Mouse (Mus musculus) small intestine, adult 2 months (tissue): ENCODE data around the gene Prr13. TPM values are rescaled to one million over a fixed set of nuclear protein-coding genes. Genes with fewer than 3 reads are reported as not detected.

ENCODE experiments used
- H3K27ac ChIP-seq: fragments of 200-500 bp; 2 replicates; pipeline ENCODE4 v1.5.1; 2012; ENCODE audit warnings: low read depth, low read length, control low read depth, inconsistent platforms; ENCODE audit not compliant: insufficient read depth
- H3K27me3 ChIP-seq: fragments of 200-500 bp; 2 replicates; pipeline ENCODE4 v1.6.1; 2012; ENCODE audit warnings: mild to moderate bottlenecking, moderate library complexity, low read length, inconsistent platforms; ENCODE audit not compliant: control insufficient read depth, insufficient read depth
- H3K36me3 ChIP-seq: fragments of 200-500 bp; 2 replicates; pipeline ENCODE4 v1.6.1; 2012; ENCODE audit warnings: mild to moderate bottlenecking, low read length, control low read depth, inconsistent platforms; ENCODE audit not compliant: control insufficient read depth, insufficient read depth
- H3K4me1 ChIP-seq: fragments of 200-500 bp; 2 replicates; pipeline ENCODE4 v1.6.1; 2012; ENCODE audit warnings: low read length, inconsistent platforms, mixed read lengths; ENCODE audit not compliant: control insufficient read depth, insufficient read depth, insufficient read length
- H3K4me3 ChIP-seq: fragments of 200-500 bp; 2 replicates; pipeline ENCODE4 v1.5.1; 2012; ENCODE audit warnings: low read depth, mild to moderate bottlenecking, control low read depth, inconsistent platforms, low read length, moderate library complexity
- CTCF ChIP-seq: fragments of 200-500 bp; IDR thresholded peaks from 2 replicates; pipeline ENCODE4 v1.5.1; 2012; ENCODE audit warnings: low read depth, mild to moderate bottlenecking, control low read depth, inconsistent platforms, low read length, moderate library complexity, mixed read lengths; ENCODE audit not compliant: insufficient replicate concordance, insufficient read length; ENCODE audit errors: extremely low read depth
- POLR2A ChIP-seq: fragments of 200-500 bp; IDR thresholded peaks from 2 replicates; pipeline ENCODE4 v1.6.1; 2012; ENCODE audit warnings: low read depth, mild to moderate bottlenecking, control low read depth, inconsistent platforms, low read length, moderate library complexity
- WGBS: fragments of 180-500 bp; shearing (Covaris S2); methylation state at CpG from one replicate; pipeline ENCODE4 v1.1.7; 2018; 5-methylcytosine and 5-hydroxymethylcytosine counted together
- polyA plus RNA-seq: library from polyadenylated mRNA; depleted of rRNA; stranded (reverse); fragments of >200 nt; gene quantifications from 2 replicates; pipeline ENCODE4 v1.2.3, GENCODE M21; 2012

Prr13 gene
- polyA plus RNA-seq, 1 experiment = 585 TPM

GRCm38 (mm10) chr15:102459847-102460246 is 1.0 kb downstream of the Prr13 start:
- Histone ChIP-seq H3K4me1 (peaks cover 10% of the 10 kb centered on the region), H3K4me3 (peak overlapping the region; percentile 69), H3K27me3 (no peaks in the 10 kb centered on the region), H3K27ac (peak overlapping the region; percentile 80), H3K36me3 (peaks cover 27% of the 10 kb centered on the region)
- TF ChIP-seq POLR2A = peak; percentile 37; the same call in 1 of the 2 replicates
- TF ChIP-seq CTCF = no peak
- 13% methylated on average over 5 of the region's 5 CpGs for WGBS

- Histone ChIP-seq H3K27me3 (no peaks in the 10 kb centered on the region), H3K4me3 (peak overlapping the region; percentile 69), H3K4me1 (peaks cover 10% of the 10 kb centered on the region), H3K36me3 (peaks cover 30% of the 10 kb centered on the region), H3K27ac (peak overlapping the region; percentile 80; the same call in 1 of the 2 replicates)
- TF ChIP-seq CTCF (no peak), POLR2A (no peak)
- 71% methylated on average over 12 of the region's 12 CpGs for WGBS
Observed at GRCm38 (mm10) chr15:102460409-102460808, 1.6 kb downstream of the Prr13 start.

- peaks cover 32% of the 10 kb centered on the region for H3K36me3 ChIP-seq
- H3K4me1 ChIP-seq = peaks cover 10% of the 10 kb centered on the region
- no peaks in the 10 kb centered on the region for H3K27me3 ChIP-seq
- peak overlapping the region; percentile 39; the same call in 1 of the 2 replicates for H3K27ac ChIP-seq
- 35% methylated on average over 4 of the region's 4 CpGs for whole genome bisulfite sequencing
- H3K4me3 ChIP-seq = peak overlapping the region; percentile 69
- TF ChIP-seq POLR2A (no peak), CTCF (no peak)
Observed at GRCm38 (mm10) chr15:102460971-102461370, 2.1 kb downstream of the Prr13 start.

- Histone ChIP-seq H3K27ac (no peak overlapping the region), H3K36me3 (peaks cover 32% of the 10 kb centered on the region), H3K4me3 (peak overlapping the region; percentile 33; the same call in 1 of the 2 replicates), H3K4me1 (peaks cover 10% of the 10 kb centered on the region), H3K27me3 (no peaks in the 10 kb centered on the region)
- no peak for TF ChIP-seq POLR2A
- TF ChIP-seq CTCF = no peak
- WGBS = 65% methylated on average over 9 of the region's 9 CpGs
Observed at GRCm38 (mm10) chr15:102461430-102462075, 2.7 kb downstream of the Prr13 start.

- Histone ChIP-seq H3K36me3 (peaks cover 37% of the 10 kb centered on the region), H3K27me3 (no peaks in the 10 kb centered on the region), H3K4me1 (peaks cover 10% of the 10 kb centered on the region), H3K4me3 (no peak overlapping the region), H3K27ac (no peak overlapping the region)
- TF ChIP-seq CTCF (no peak), POLR2A (no peak)
Observed at GRCm38 (mm10) chr15:102463666-102464065, 4.8 kb downstream of the Prr13 start.

GRCm38 (mm10) chr15:102468675-102469370 is 10.0 kb downstream of the Prr13 start:
- Histone ChIP-seq H3K4me1 (peaks cover 4% of the 10 kb centered on the region; the same call in 1 of the 2 replicates), H3K27me3 (no peaks in the 10 kb centered on the region), H3K4me3 (no peak overlapping the region), H3K36me3 (peaks cover 24% of the 10 kb centered on the region), H3K27ac (no peak overlapping the region)
- WGBS = 98% methylated on average over 9 of the region's 9 CpGs
- TF ChIP-seq POLR2A = no peak
- no peak for TF ChIP-seq CTCF

GRCm38 (mm10) chr15:102470183-102470604 is 11.4 kb downstream of the Prr13 start, which contains the start of gene Pcbp2:
TSS of gene Pcbp2 (plus strand) at chr15:102470539.
- 1% methylated on average over 35 of the region's 40 CpGs for WGBS
- Histone ChIP-seq H3K4me3 (peak within 1 kb of the TSS; percentile 98), H3K36me3 (peaks cover 28% of the 10 kb centered on the region), H3K4me1 (peaks cover 4% of the 10 kb centered on the region; the same call in 1 of the 2 replicates), H3K27me3 (no peaks in the 10 kb centered on the region), H3K27ac (peak within 1 kb of the TSS; percentile 76)
- TF ChIP-seq POLR2A (peak; percentile 66; the same call in 1 of the 2 replicates), CTCF (peak; percentile 88; the same call in 1 of the 2 replicates)
